In the genomic region with DNA sequence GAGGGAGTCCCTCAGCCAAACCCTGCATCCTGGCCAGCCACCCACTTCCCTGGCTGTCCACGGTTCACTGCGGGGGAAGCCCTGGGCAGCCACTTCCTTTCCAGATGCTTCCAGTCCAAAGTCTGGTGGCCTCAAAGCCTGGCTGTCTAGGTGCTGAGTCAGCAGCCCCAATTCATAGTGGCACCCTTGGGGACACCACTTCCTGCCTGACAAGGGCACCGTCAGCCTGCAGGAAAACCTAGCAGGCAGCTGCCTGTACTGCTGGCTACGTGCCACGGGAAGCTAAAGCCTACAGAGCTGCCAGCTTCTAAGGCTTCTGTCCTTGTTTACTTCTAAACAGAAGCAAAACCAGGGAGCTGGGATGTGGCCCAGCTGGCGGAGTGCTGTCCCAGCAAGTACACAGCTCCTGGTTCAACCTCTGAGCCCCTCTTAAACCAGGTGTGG, we compare ENCODE assay signal across 7 mouse cellular contexts. TPM values are rescaled to one million over a fixed set of nuclear protein-coding genes. Genes with fewer than 3 reads are reported as not detected.
DNase-seq lines count a peak whose midpoint lies in the region; ATAC-seq lines count a peak whose summit lies in the region.

No protein-coding gene starts in this region.

- H3K9ac ChIP-seq in intestine, embryonic 15.5 days = no peak overlapping the region

- peaks cover 11% of the 10 kb centered on the region for H3K4me1 ChIP-seq in intestine, embryonic 15.5 days (replicated peaks)

- no peak overlapping the region for H3K4me2 ChIP-seq in intestine, embryonic 15.5 days (replicated peaks)

- peaks cover 3% of the 10 kb centered on the region; the same call in 1 of the 2 replicates for H3K36me3 ChIP-seq in intestine, embryonic 15.5 days

- peak; percentile 72 for ATAC-seq in intestine, embryonic 15.5 days
- peak; percentile 47 for ATAC-seq in megakaryocyte, adult 5-6 weeks (ENCODE audit: poor library complexity, severe bottlenecking)

- H3K27ac ChIP-seq in intestine, embryonic 15.5 days = peak overlapping the region; percentile 40

- H3K4me3 ChIP-seq in intestine, embryonic 15.5 days (replicated peaks) = no peak overlapping the region

- intact Hi-C loops in gastrocnemius, postnatal 36 days (cut with DNase I) = loop anchor here (2.0 to 5.0 kb wide), 3 partner anchors 37 to 335 kb away; no protein-coding TSS in a partner anchor
- intact Hi-C loops in left cerebral cortex, postnatal 14 days (cut with DNase I) = loop anchor here (2.0 to 10.0 kb wide), 2 partner anchors 111 to 333 kb away; no protein-coding TSS in a partner anchor

- peak; percentile 84 for DNase-seq in adipocyte (ENCODE audit: low spot score)
- DNase-seq in cerebellum, adult 9-11 months = peak; percentile 71
- DNase-seq in gastrocnemius, postnatal 36 days = peak; percentile 67 to 74
- peak; percentile 83 to 89 for DNase-seq in left cerebral cortex, postnatal 14 days (ENCODE audit: low spot score in 2 of 2)
- peak; percentile 89 for DNase-seq in skeletal muscle tissue, adult 2 months (ENCODE audit: low read depth, low spot score)

- WGBS in intestine, embryonic 15.5 days = 42% methylated on average over 6 of the region's 6 CpGs

- H3K27me3 ChIP-seq in intestine, embryonic 15.5 days (replicated peaks) = no peaks in the 10 kb centered on the region

- H3K9me3 ChIP-seq in intestine, embryonic 15.5 days = no peaks in the 10 kb centered on the region

RNA-seq across cellular contexts. Expression of gene Cd276, which starts 13.3 kb away (rescaled TPM):
- 1 to 10 TPM; 8.8 to 9.9 TPM for total RNA-seq in gastrocnemius, postnatal 36 days (2021)
- polyA plus RNA-seq in intestine, embryonic 15.5 days (2015; fragmentation: Nextera tagmentation; extraction: Ambion mirVana) = 22.7 and 23.6 TPM in 2 replicates
- 10 to 100 TPM; 13.2 to 14.6 TPM for total RNA-seq in left cerebral cortex, postnatal 14 days (2021)
- total RNA-seq in megakaryocyte, adult 5-6 weeks (2015) = 0.11 and 0.40 TPM in 2 replicates
- total RNA-seq in megakaryocyte, adult 5-6 weeks (2017) = 0.12 and 0.40 TPM in 2 replicates

RNA-seq across cellular contexts. Expression of gene Nptn, which starts 40.1 kb away (rescaled TPM):
- 100 to 1,000 TPM; 106 to 112 TPM for total RNA-seq in gastrocnemius, postnatal 36 days (2021)
- polyA plus RNA-seq in intestine, embryonic 15.5 days (2015; fragmentation: Nextera tagmentation; extraction: Ambion mirVana) = 119 TPM in 2 replicates
- 1,000 to 10,000 TPM in 1 of 2 experiments, 100 to 1,000 TPM in 1; 987 to 1,013 TPM for total RNA-seq in left cerebral cortex, postnatal 14 days (2021)
- 493 and 520 TPM in 2 replicates for total RNA-seq in megakaryocyte, adult 5-6 weeks (2015)
- total RNA-seq in megakaryocyte, adult 5-6 weeks (2017) = 221 and 239 TPM in 2 replicates

RNA-seq across cellular contexts. Expression of gene Insyn1, which starts 53.5 kb away (rescaled TPM):
- total RNA-seq in gastrocnemius, postnatal 36 days (2021) = 10 to 100 TPM; 13.7 to 15.6 TPM
- polyA plus RNA-seq in intestine, embryonic 15.5 days (2015; fragmentation: Nextera tagmentation; extraction: Ambion mirVana) = 0.67 and 0.96 TPM in 2 replicates
- 100 to 1,000 TPM; 155 to 173 TPM for total RNA-seq in left cerebral cortex, postnatal 14 days (2021)
- total RNA-seq in megakaryocyte, adult 5-6 weeks (2015) = not detected in 2 replicates
- not detected in 2 replicates for total RNA-seq in megakaryocyte, adult 5-6 weeks (2017)

Comparison
In these comparisons a context has a peak if more than half of its experiments do, and no peak if none do; other contexts are left out.
1. RNA of gene Cd276, which starts 13.3 kb away (total RNA-seq): 13.2 to 14.6 TPM in left cerebral cortex, postnatal 14 days and 8.8 to 9.9 TPM in gastrocnemius, postnatal 36 days; 0.11 to 0.40 TPM in megakaryocyte, adult 5-6 weeks; every median in the first group is over 4 times any median in the second.
2. RNA of gene Insyn1, which starts 53.5 kb away (total RNA-seq): 155 to 173 TPM in left cerebral cortex, postnatal 14 days and 13.7 to 15.6 TPM in gastrocnemius, postnatal 36 days; not detected in megakaryocyte, adult 5-6 weeks; every median in the first group is over 10 times any median in the second.
3. Peak in every context shown above with its lines, with median percentiles within 50 percentile points of each other: DNase-seq.